Mouse (Mus musculus) erythroblast, embryonic 14.5 days (primary cell): ENCODE measurements around the gene S1pr5.

Experiments used
- GATA1 ChIP-seq: IDR thresholded peaks from 2 replicates; pipeline ENCODE4 v1.6.1; 2012; ENCODE audit warnings: low read length, inconsistent platforms, mixed read lengths
- TAL1 ChIP-seq: IDR thresholded peaks from 3 replicates; pipeline ENCODE4 v1.6.1; 2012; ENCODE audit warnings: low read length, inconsistent platforms, mixed read lengths

DNA sequence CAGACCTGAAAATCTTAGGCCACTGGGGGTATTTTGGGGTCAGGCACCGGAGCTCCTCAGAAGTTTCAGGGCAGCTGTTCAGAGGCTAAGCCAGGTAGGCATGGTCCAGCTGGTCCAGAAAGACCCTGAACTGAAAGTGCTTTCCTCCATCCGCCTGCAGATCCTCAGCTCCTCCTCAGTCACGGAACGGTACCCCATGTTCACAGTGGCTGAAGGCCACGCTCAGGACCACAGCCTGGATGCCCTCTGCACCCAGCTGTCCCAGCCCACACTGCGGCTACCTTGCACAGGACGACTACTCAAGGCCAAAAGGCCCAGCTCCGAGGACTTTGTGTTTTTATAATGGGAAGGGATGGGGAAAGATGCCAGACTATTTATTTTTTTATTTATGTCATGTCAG is 24.9 kb upstream of the S1pr5 start:
- no peak for TF ChIP-seq TAL1
- TF ChIP-seq GATA1, result no peak
